Mouse (Mus musculus) ES-Bruce4 (cell line): ENCODE measurements at regions not wholly inside any gene's neighbourhood (a gene's known extent, or its start where the extent isn't known, plus 50 kb on each side); places are given as distances from the start of the nearest gene placed in this dataset.

ENCODE experiments used
- H3K27ac ChIP-seq: 2 replicates; pipeline ENCODE4 v1.5.1; 2012; ENCODE audit warnings: low read length, inconsistent platforms; ENCODE audit not compliant: insufficient read depth
- H3K27me3 ChIP-seq: 2 replicates; pipeline ENCODE4 v1.6.1; 2012; ENCODE audit warnings: mild to moderate bottlenecking, low read length, inconsistent platforms; ENCODE audit not compliant: control insufficient read depth, poor library complexity, insufficient read depth, severe bottlenecking
- H3K36me3 ChIP-seq: 2 replicates; pipeline ENCODE4 v1.6.1; 2012; ENCODE audit warnings: inconsistent platforms, mild to moderate bottlenecking, low read length, moderate library complexity; ENCODE audit not compliant: control insufficient read depth, poor library complexity, insufficient read depth, severe bottlenecking
- H3K4me1 ChIP-seq: one replicate; pipeline ENCODE4 v1.8.1; 2011; ENCODE audit warnings: low read length; ENCODE audit not compliant: control insufficient read depth, insufficient read depth
- H3K4me3 ChIP-seq: 2 replicates; pipeline ENCODE4 v1.5.1; 2011; ENCODE audit warnings: low read depth, mild to moderate bottlenecking, low read length
- H3K9ac ChIP-seq: 2 replicates; pipeline ENCODE4 v1.6.1; 2012; ENCODE audit warnings: low read depth, mild to moderate bottlenecking, inconsistent platforms; ENCODE audit not compliant: poor library complexity, severe bottlenecking
- H3K9me3 ChIP-seq: replicated peaks from 2 replicates; pipeline ENCODE4 v1.6.1; 2012; ENCODE audit warnings: mild to moderate bottlenecking, low read length, inconsistent platforms; ENCODE audit not compliant: control insufficient read depth, poor library complexity, insufficient read depth, severe bottlenecking
- CTCF ChIP-seq: IDR thresholded peaks from one replicate; pipeline ENCODE4 v1.8.1; 2011; ENCODE audit warnings: low read depth, low read length
- EP300 ChIP-seq: IDR thresholded peaks from 2 replicates; pipeline ENCODE4 v1.6.1; 2011; ENCODE audit warnings: low read depth, low read length; ENCODE audit not compliant: insufficient read depth
- POLR2A ChIP-seq: IDR thresholded peaks from one replicate; pipeline ENCODE4 v1.8.1; 2011; ENCODE audit warnings: low read length; ENCODE audit not compliant: insufficient read depth

DNA sequence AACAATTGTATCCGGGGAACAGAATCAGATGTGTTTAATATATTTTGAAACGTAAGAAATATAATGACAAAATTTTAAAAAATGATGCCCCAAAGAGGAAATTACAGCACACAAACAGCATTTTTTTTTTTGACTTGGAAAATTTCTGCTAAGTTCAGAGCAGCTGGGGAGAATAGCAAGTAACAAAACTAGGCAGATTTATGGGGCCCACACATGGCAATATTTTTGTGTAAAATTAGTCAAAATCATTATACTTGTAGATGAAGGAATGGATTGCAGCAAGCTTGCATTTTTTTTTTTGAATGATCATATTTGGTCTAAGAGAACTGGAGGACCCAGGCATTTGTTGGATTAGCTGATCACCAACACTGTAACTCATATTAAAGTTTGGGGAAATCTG, 189.4 kb downstream of the Map2k6 start:
- Histone ChIP-seq H3K27ac (no peak overlapping the region), H3K36me3 (no peaks in the 10 kb centered on the region), H3K4me1 (no peaks in the 10 kb centered on the region), H3K9me3 (no peaks in the 10 kb centered on the region), H3K4me3 (no peak overlapping the region), H3K9ac (no peak overlapping the region), H3K27me3 (no peaks in the 10 kb centered on the region)
- TF ChIP-seq EP300: no peak
- TF ChIP-seq CTCF: no peak
- TF ChIP-seq POLR2A: no peak

- Histone ChIP-seq H3K9me3 (no peaks in the 10 kb centered on the region), H3K9ac (no peak overlapping the region), H3K4me3 (no peak overlapping the region), H3K36me3 (no peaks in the 10 kb centered on the region), H3K4me1 (no peaks in the 10 kb centered on the region), H3K27me3 (no peaks in the 10 kb centered on the region), H3K27ac (no peak overlapping the region)
- TF ChIP-seq CTCF (no peak), POLR2A (no peak), EP300 (no peak)
These were observed 196.4 kb downstream of the Map2k6 start for GRCm38 (mm10) chr11:110595266-110595862.

DNA sequence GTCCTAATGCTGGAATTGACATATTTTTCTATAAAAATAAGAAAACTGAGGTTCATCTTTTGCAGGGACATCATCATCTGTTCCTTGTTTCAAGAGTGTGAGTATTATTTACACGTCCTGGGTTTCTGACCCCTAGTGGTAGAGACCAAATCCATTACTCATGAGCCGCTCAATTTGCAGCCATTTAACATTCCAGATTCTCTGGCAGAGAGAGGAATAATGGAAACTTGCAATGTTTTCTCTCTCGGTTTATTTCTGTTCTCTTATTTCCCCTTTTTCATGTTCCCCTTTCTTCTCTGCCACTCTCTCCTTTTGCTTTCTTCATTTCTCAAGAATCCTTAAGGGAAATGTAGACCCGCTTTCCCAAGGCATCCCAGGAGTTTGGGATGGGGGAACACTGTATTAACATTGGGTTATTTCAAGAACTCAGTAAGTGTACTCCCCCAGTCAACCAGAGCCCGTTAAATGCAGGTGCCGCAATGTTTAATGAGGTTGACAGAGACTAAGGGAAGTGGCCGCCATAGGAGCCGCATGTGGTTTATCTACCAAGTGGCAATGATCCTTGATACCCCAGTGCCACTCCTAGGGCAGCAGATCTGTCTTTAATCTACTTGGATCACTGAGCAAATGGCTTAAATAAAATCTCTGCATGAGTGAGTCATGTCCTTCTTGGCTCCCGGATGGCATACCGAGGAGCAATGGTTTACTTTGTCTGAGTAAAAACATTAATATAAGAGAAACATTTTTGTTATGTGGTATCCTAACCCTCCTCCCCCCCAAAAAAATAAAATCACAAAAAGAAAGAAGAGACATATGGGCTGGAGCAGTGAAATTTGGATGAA, 206.3 kb downstream of the Map2k6 start:
- TF ChIP-seq EP300 (no peak), POLR2A (no peak), CTCF (no peak)
- no peak overlapping the region for H3K4me3 ChIP-seq

GRCm38 (mm10) chr11:110609276-110609675, 210.4 kb downstream of the Map2k6 start:
- no peaks in the 10 kb centered on the region for H3K4me1 ChIP-seq
- H3K27me3 ChIP-seq: no peaks in the 10 kb centered on the region; the same call in 1 of the 2 replicates
- TF ChIP-seq POLR2A (no peak), CTCF (no peak)
- H3K4me3 ChIP-seq: no peak overlapping the region
- no peak overlapping the region for H3K27ac ChIP-seq
- H3K36me3 ChIP-seq: no peaks in the 10 kb centered on the region
- H3K9ac ChIP-seq: no peak overlapping the region
- H3K9me3 ChIP-seq: no peaks in the 10 kb centered on the region

More for the DNA sequence above, 206.3 kb downstream of the Map2k6 start:
- Histone ChIP-seq H3K27me3 (no peaks in the 10 kb centered on the region; the same call in 1 of the 2 replicates), H3K9me3 (no peaks in the 10 kb centered on the region), H3K4me1 (no peaks in the 10 kb centered on the region), H3K36me3 (no peaks in the 10 kb centered on the region), H3K27ac (no peak overlapping the region), H3K9ac (no peak overlapping the region)

DNA sequence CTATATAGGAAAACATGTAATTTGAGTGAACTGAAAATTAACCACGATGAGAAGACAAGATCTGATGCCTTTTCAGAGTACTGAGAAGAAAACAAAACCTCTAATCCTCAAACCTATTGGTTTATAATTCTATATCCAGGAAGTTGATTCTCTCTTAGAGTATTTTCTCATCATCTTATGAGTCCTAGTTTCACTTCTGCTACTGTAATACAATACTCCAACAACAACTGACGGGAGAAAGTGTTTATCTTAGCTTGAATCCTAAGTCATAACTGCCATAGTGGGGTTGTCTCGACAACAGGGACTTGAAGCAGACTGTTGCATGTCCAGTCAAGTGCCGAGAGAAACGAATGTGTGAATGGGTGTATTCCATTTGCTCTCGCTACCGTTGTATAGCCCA, 211.9 kb downstream of the Map2k6 start:
- no peak overlapping the region for H3K4me3 ChIP-seq
- no peaks in the 10 kb centered on the region for H3K4me1 ChIP-seq
- H3K36me3 ChIP-seq: no peaks in the 10 kb centered on the region
- TF ChIP-seq EP300 (no peak), CTCF (no peak)
- no peaks in the 10 kb centered on the region for H3K9me3 ChIP-seq
- no peak overlapping the region for H3K9ac ChIP-seq
- no peak overlapping the region for H3K27ac ChIP-seq
- no peaks in the 10 kb centered on the region for H3K27me3 ChIP-seq

DNA sequence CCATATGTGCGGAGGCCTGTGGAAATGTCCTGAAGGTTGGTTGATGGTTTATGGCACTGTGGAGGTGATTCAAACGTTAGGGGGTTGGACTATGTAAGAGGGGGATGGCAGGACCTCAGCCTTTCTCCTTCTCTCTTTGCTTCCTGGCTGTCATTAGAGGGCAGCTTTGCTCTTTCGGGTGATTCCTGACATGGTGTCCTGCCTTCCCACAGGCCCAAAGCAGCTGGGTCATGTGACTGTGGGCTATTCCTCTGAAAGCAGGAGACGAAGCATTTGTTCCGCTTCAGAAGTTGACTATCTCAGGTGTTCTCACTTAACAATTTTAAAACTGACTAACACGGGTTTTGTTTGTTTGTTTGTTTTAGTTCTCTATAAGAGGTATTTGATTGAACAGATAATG, 233.1 kb downstream of the Map2k6 start:
- Histone ChIP-seq H3K4me3 (no peak overlapping the region), H3K9ac (no peak overlapping the region), H3K4me1 (no peaks in the 10 kb centered on the region), H3K36me3 (no peaks in the 10 kb centered on the region), H3K27me3 (no peaks in the 10 kb centered on the region), H3K27ac (no peak overlapping the region), H3K9me3 (no peaks in the 10 kb centered on the region)
- TF ChIP-seq POLR2A (no peak), EP300 (no peak), CTCF (no peak)
